Mouse (Mus musculus) myocyte (in vitro differentiated cells): ENCODE measurements around the gene Stxbp4. TPM values are rescaled to one million over a fixed set of nuclear protein-coding genes. Genes with fewer than 3 reads are reported as not detected.

ENCODE experiments used
- H3K27me3 ChIP-seq: one replicate; pipeline ENCODE4 v1.6.1; 2011; ENCODE audit not compliant: control insufficient read depth, insufficient read depth, insufficient read length
- H3K36me3 ChIP-seq: one replicate; pipeline ENCODE4 v1.6.1; 2011; ENCODE audit not compliant: control insufficient read depth, insufficient read depth
- H3K4me2 ChIP-seq: one replicate; pipeline ENCODE4 v1.6.1; 2011; ENCODE audit warnings: low read depth, control low read depth
- H3K4me3 ChIP-seq: one replicate; pipeline ENCODE4 v1.5.1; 2011; ENCODE audit warnings: mild to moderate bottlenecking, control low read depth, moderate library complexity
- H3K79me2 ChIP-seq: one replicate; pipeline ENCODE4 v1.6.1; 2011; ENCODE audit not compliant: control insufficient read depth, insufficient read depth
- H3ac ChIP-seq: one replicate; pipeline ENCODE4 v1.6.1; 2011; ENCODE audit not compliant: control insufficient read depth, insufficient read length
- CEBPB ChIP-seq: IDR thresholded peaks from 2 replicates; pipeline ENCODE4 v1.6.1; 2011; ENCODE audit warnings: mild to moderate bottlenecking, moderate library complexity; ENCODE audit not compliant: poor library complexity, insufficient read depth, severe bottlenecking
- E2F4 ChIP-seq: IDR thresholded peaks from one replicate; pipeline ENCODE4 v1.6.1; 2011; ENCODE audit warnings: mild to moderate bottlenecking, control low read depth, moderate library complexity; ENCODE audit not compliant: insufficient read depth
- MAX ChIP-seq: IDR thresholded peaks from one replicate; pipeline ENCODE4 v1.6.1; 2011; ENCODE audit warnings: low read depth, mild to moderate bottlenecking, control low read depth
- MYOD1 ChIP-seq, 3 experiments: IDR thresholded peaks; one replicate each; pipeline ENCODE4 v1.6.1; 2011; ENCODE audit warnings: control low read depth in 2 of 3, low read depth in 2 of 3, mild to moderate bottlenecking in 2 of 3, moderate library complexity in 1 of 3; ENCODE audit not compliant: insufficient read length in 2 of 3, control insufficient read depth in 1 of 3
- MYOG ChIP-seq, 3 experiments: IDR thresholded peaks; one replicate each; pipeline ENCODE4 v1.6.1; 2011; ENCODE audit warnings: control low read depth in 2 of 3, low read depth in 2 of 3, mild to moderate bottlenecking in 2 of 3; ENCODE audit not compliant: insufficient read length in 2 of 3, control insufficient read depth in 1 of 3, insufficient read depth in 1 of 3
- POLR2A ChIP-seq: IDR thresholded peaks from one replicate; pipeline ENCODE4 v1.6.1; 2011; ENCODE audit warnings: low read depth, mild to moderate bottlenecking, control low read depth, moderate library complexity; ENCODE audit not compliant: insufficient read length
- POLR2AphosphoS2 ChIP-seq: IDR thresholded peaks from one replicate; pipeline ENCODE4 v1.6.1; 2011; ENCODE audit warnings: low read depth, control low read depth; ENCODE audit not compliant: insufficient read length
- REST ChIP-seq: IDR thresholded peaks from one replicate; pipeline ENCODE4 v1.6.1; 2011; ENCODE audit warnings: mild to moderate bottlenecking, control low read depth, moderate library complexity; ENCODE audit not compliant: insufficient read depth, insufficient read length
- SRF ChIP-seq: IDR thresholded peaks from one replicate; pipeline ENCODE4 v1.6.1; 2011; ENCODE audit warnings: low read depth; ENCODE audit not compliant: control insufficient read depth, insufficient read length
- TCF12 ChIP-seq: IDR thresholded peaks from one replicate; pipeline ENCODE4 v1.6.1; 2011; ENCODE audit warnings: mild to moderate bottlenecking, control low read depth; ENCODE audit not compliant: poor library complexity, insufficient read depth, severe bottlenecking
- TCF3 ChIP-seq: IDR thresholded peaks from one replicate; pipeline ENCODE4 v1.6.1; 2011; ENCODE audit warnings: low read depth, control low read depth; ENCODE audit not compliant: insufficient read length
- USF1 ChIP-seq: IDR thresholded peaks from one replicate; pipeline ENCODE4 v1.6.1; 2011; ENCODE audit warnings: low read depth, mild to moderate bottlenecking, control low read depth, moderate library complexity
- polyA plus RNA-seq: library from polyadenylated mRNA; unstranded; fragments of >200 nt; fragmentation: generic; extraction: Trizol; gene quantifications from one replicate; pipeline ENCODE4 v1.2.1, GENCODE M21; 2012; ENCODE audit warnings: missing spikeins

The Stxbp4 gene
- polyA plus RNA-seq, 1 experiment = 2.9 TPM

DNA sequence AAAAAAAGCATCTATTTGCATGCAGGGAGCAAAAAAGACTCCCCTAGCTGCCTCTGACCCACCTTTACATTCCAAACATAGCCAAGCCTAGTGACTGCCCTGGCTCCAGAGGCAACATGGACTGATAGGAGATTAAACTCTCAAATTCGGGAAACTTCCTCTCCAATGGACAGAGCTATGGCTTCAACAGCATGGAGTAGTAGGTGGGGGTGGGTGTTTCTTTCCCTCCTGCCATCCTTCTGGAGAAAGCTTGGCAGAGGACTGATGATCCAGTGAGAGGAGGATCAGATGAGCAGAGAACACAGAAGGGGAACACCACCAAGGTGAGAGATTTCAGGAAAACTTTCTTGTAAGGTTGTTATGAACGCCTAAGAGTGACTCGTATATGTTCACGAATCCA lies 14.7 kb upstream of the Stxbp4 start:
- H3K36me3 ChIP-seq = peaks cover 17% of the 10 kb centered on the region
- TF ChIP-seq E2F4 = no peak
- no peak for TF ChIP-seq MYOG (IDR thresholded peaks at IDR 0.05; ENCODE audit: control insufficient read depth in 1 of 3, insufficient read depth in 1 of 3, insufficient read length in 2 of 3, low read depth in 2 of 3)
- no peak for TF ChIP-seq TCF3
- no peak for TF ChIP-seq REST
- no peak for TF ChIP-seq MYOD1 (IDR thresholded peaks at IDR 0.05; ENCODE audit: control insufficient read depth in 1 of 3, insufficient read length in 2 of 3, low read depth in 2 of 3)
- TF ChIP-seq SRF = no peak
- no peak for TF ChIP-seq CEBPB
- TF ChIP-seq USF1 = no peak
- no peak for TF ChIP-seq POLR2A
- no peak for TF ChIP-seq TCF12
- no peak for TF ChIP-seq POLR2AphosphoS2
- no peak for TF ChIP-seq MAX

GRCm38 (mm10) chr11:90650231-90650885 lies 12.5 kb upstream of the Stxbp4 start:
- no peak for TF ChIP-seq TCF12
- no peaks in the 10 kb centered on the region for H3K27me3 ChIP-seq
- no peak overlapping the region for H3K4me2 ChIP-seq
- H3ac ChIP-seq = no peak overlapping the region
- H3K36me3 ChIP-seq = peaks cover 34% of the 10 kb centered on the region
- no peak overlapping the region for H3K4me3 ChIP-seq
- no peaks in the 10 kb centered on the region for H3K79me2 ChIP-seq

More for the DNA sequence above, 14.7 kb upstream of the Stxbp4 start:
- Histone ChIP-seq H3K4me3 (no peak overlapping the region), H3K79me2 (no peaks in the 10 kb centered on the region), H3K4me2 (no peak overlapping the region), H3K27me3 (no peaks in the 10 kb centered on the region), H3ac (no peak overlapping the region)

DNA sequence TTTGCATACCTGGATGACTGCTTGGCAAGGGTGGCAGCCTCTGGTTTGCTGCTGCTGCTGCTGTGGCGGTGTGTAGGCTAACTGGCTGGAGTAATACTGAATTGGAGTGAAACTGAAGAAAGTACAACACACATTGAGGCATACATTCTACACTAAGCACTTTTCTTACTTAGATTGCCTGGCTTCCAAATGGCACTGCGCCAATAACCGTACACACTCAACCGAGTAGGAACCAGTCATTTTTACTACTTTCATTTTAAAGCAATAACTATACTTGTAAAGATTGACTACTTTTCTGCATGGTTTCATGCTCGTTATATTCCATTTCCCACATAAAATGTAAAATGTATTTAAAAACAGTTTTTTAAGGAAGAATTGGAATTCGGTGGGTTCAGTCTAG lies 11.9 kb upstream of the Stxbp4 start:
- no peak overlapping the region for H3K4me3 ChIP-seq
- H3ac ChIP-seq = no peak overlapping the region
- no peak for TF ChIP-seq MAX
- peak; percentile 20 for TF ChIP-seq POLR2AphosphoS2
- peaks cover 40% of the 10 kb centered on the region for H3K36me3 ChIP-seq
- H3K27me3 ChIP-seq = no peaks in the 10 kb centered on the region
- no peak overlapping the region for H3K4me2 ChIP-seq
- no peaks in the 10 kb centered on the region for H3K79me2 ChIP-seq

- Histone ChIP-seq H3K4me3 (peak overlapping the region; percentile 82), H3K79me2 (peaks cover 32% of the 10 kb centered on the region), H3K27me3 (no peaks in the 10 kb centered on the region), H3K4me2 (peak overlapping the region; percentile 81), H3ac (peak overlapping the region; percentile 93), H3K36me3 (peaks cover under 1% of the 10 kb centered on the region)
- TF ChIP-seq SRF (no peak), MYOD1 (IDR thresholded peaks at IDR 0.05; ENCODE audit: control insufficient read depth in 1 of 3, insufficient read length in 2 of 3, low read depth in 2 of 3) (peak in 1 of 3 experiments; percentile 6)
Measured at GRCm38 (mm10) chr11:90638312-90638830, 487 bp upstream of the Stxbp4 start.

DNA sequence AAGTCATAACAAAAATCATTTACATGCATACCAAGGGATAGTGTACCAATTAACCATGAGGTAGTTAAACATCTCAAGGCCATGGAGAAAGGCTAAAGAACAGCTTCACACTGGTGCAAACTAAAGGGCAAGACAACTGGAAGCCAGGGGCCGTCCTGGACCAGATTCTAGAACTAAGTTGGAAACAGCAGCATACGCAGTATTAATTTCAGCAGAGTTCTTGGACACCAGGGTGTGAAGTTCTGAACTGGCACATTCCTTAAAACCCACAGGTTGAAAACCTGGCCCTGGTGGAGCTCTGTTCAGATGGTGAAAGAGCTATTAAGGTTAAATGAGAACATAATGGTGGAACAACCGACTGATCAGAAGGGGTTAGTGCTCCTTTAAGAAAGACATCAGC lies 3.2 kb downstream of the Stxbp4 start:
- Histone ChIP-seq H3K27me3 (no peaks in the 10 kb centered on the region), H3K36me3 (no peaks in the 10 kb centered on the region), H3ac (no peak overlapping the region), H3K4me3 (no peak overlapping the region), H3K4me2 (no peak overlapping the region), H3K79me2 (peaks cover 13% of the 10 kb centered on the region)
- no peak for TF ChIP-seq POLR2A
- TF ChIP-seq TCF12 = no peak
- TF ChIP-seq MYOG (IDR thresholded peaks at IDR 0.05; ENCODE audit: control insufficient read depth in 1 of 3, insufficient read depth in 1 of 3, insufficient read length in 2 of 3, low read depth in 2 of 3) = no peak
- TF ChIP-seq POLR2AphosphoS2 = no peak
- no peak for TF ChIP-seq MAX
- no peak for TF ChIP-seq REST
- TF ChIP-seq USF1 = no peak
- TF ChIP-seq TCF3 = no peak
- TF ChIP-seq SRF = no peak
- no peak for TF ChIP-seq CEBPB
- TF ChIP-seq MYOD1 (IDR thresholded peaks at IDR 0.05; ENCODE audit: control insufficient read depth in 1 of 3, insufficient read length in 2 of 3, low read depth in 2 of 3) = no peak
- TF ChIP-seq E2F4 = no peak
